Mouse (Mus musculus) heart, adult 2 months (tissue): Measurements from ENCODE around the gene Plekhm1. TPM values are rescaled to one million over a fixed set of nuclear protein-coding genes. Genes with fewer than 3 reads are reported as not detected.
"Not testable (repeated sequence)": the region's sequence is repeated elsewhere in the genome, so short reads cannot be mapped to it uniquely, and the experiment has no call there.

Experiments used
- DNase-seq, 2 experiments: peaks; one replicate each; pipeline ENCODE4 v3.0.0; 2021
- H3K27ac ChIP-seq: fragments of 200-600 bp; 2 replicates; pipeline ENCODE4 v1.8.1; 2022
- H3K27me3 ChIP-seq: fragments of 200-500 bp; 2 replicates; pipeline ENCODE4 v1.6.1; 2012; ENCODE audit warnings: mild to moderate bottlenecking, low read length, inconsistent platforms, mixed read lengths; ENCODE audit not compliant: control insufficient read depth, insufficient read depth
- H3K36me3 ChIP-seq: fragments of 200-500 bp; 2 replicates; pipeline ENCODE4 v1.6.1; 2012; ENCODE audit warnings: low read length, inconsistent platforms; ENCODE audit not compliant: control insufficient read depth, insufficient read depth
- H3K4me1 ChIP-seq: fragments of 200-500 bp; 2 replicates; pipeline ENCODE4 v1.6.1; 2011; ENCODE audit warnings: low read length; ENCODE audit not compliant: control insufficient read depth, insufficient read depth
- H3K4me3 ChIP-seq: fragments of 200-600 bp; 2 replicates; pipeline ENCODE4 v1.8.1; 2022
- H3K79me2 ChIP-seq: fragments of 200-500 bp; replicated peaks from 2 replicates; pipeline ENCODE4 v1.6.1; 2012; ENCODE audit warnings: mild to moderate bottlenecking, inconsistent platforms, low read length, moderate library complexity, mixed read lengths; ENCODE audit not compliant: control insufficient read depth, insufficient read depth
- H3K9ac ChIP-seq: fragments of 200-500 bp; 2 replicates; pipeline ENCODE4 v1.6.1; 2012; ENCODE audit warnings: low read depth, mild to moderate bottlenecking, control low read depth, inconsistent platforms, low read length, mixed read lengths
- CTCF ChIP-seq: fragments of 200-600 bp; IDR thresholded peaks from 2 replicates; pipeline ENCODE4 v1.8.1; 2022; ENCODE audit warnings: antibody characterized with exemption, mild to moderate bottlenecking, moderate library complexity
- EP300 ChIP-seq: fragments of 200-500 bp; IDR thresholded peaks from 2 replicates; pipeline ENCODE4 v1.6.1; 2011; ENCODE audit warnings: low read depth, low read length, control low read depth; ENCODE audit not compliant: insufficient read depth
- POLR2A ChIP-seq: fragments of 200-500 bp; IDR thresholded peaks from 2 replicates; pipeline ENCODE4 v1.6.1; 2011; ENCODE audit warnings: mild to moderate bottlenecking, low read depth, low read length, control low read depth; ENCODE audit not compliant: insufficient read depth
- WGBS: fragments of 180-500 bp; shearing (Covaris S2); methylation state at CpG from one replicate; pipeline ENCODE4 v1.1.7; 2018; 5-methylcytosine and 5-hydroxymethylcytosine counted together
- intact Hi-C: fragments of 180-260 bp; cut with DNase I; formaldehyde crosslinking; loops from one replicate; pipeline ENCODE4 v1.15.1; 2025
- polyA plus RNA-seq: library from polyadenylated mRNA; depleted of rRNA; stranded (reverse); fragments of >200 nt; gene quantifications from 2 replicates; pipeline ENCODE4 v1.2.3, GENCODE M21; 2012
- total RNA-seq, 2 experiments: library from RNA; stranded (reverse); gene quantifications; 2 replicates each; pipeline ENCODE4 v1.2.3; 2021

The Plekhm1 gene
- total and polyA plus RNA-seq, 3 experiments, result 10.2 to 11.9 (median 10.6) TPM

DNA sequence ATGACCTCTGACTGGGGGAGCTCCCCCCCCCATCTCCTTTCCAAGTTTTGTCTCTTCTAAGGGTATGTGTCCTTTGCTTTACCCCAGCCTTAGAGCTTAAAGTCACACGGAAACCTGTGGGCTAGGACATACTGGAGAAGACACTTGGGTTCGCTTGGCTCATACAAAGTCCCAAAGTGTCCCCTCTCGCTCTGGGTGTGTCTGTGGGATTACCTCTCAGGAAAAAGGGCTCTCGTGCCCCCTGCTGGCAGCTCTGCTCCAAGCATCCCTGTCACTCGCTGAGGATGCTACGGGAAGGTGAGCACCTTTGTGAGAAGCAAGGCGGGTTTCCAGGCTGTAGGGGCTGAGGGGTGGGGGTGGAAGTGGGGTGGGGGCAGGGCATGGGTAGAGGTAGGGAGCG lies 87.3 kb downstream of the Plekhm1 start:
- intact Hi-C loops, result loop anchor here (1.0 to 5.0 kb wide), 4 partner anchors 52 to 208 kb away; partner anchors contain the start of gene Hexim1
- Histone ChIP-seq H3K4me3 (no peak overlapping the region), H3K9ac (no peak overlapping the region), H3K79me2 (no peaks in the 10 kb centered on the region), H3K4me1 (no peaks in the 10 kb centered on the region; the same call in 1 of the 2 replicates), H3K27me3 (no peaks in the 10 kb centered on the region), H3K27ac (no peak overlapping the region), H3K36me3 (no peaks in the 10 kb centered on the region)
- WGBS, result 4% methylated on average over 8 of the region's 8 CpGs
- TF ChIP-seq EP300, result peak; percentile 68; the same call in 1 of the 2 replicates
- peak; percentile 73 for TF ChIP-seq CTCF
- TF ChIP-seq POLR2A, result no peak
- peak; percentile 64 to 82 for DNase-seq

DNA sequence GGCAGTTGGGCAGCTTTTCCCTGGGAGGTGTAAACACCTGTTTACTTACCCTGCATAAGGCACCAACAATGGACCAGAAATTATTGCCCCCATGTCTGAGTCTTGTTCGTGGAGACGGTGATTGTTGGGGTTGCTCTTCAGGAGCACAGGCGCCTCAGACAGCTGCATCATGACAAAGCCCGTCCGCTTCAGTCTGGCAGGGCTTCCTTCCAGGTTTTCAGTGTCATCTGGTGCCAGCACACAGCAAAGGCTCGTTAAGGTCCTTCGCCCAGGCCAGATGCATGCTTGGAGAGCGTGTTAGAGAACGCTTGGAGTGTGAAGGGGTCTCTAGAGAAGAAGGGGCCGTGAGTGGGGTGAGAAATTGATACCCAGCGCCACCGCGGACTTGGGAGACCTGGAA lies 87.8 kb downstream of the Plekhm1 start:
- H3K9ac ChIP-seq, result no peak overlapping the region
- no peaks in the 10 kb centered on the region for H3K36me3 ChIP-seq
- 54% methylated on average over 13 of the region's 13 CpGs for WGBS
- no peaks in the 10 kb centered on the region; the same call in 1 of the 2 replicates for H3K4me1 ChIP-seq
- no peaks in the 10 kb centered on the region for H3K27me3 ChIP-seq
- TF ChIP-seq EP300 (no peak), POLR2A (no peak), CTCF (no peak)
- intact Hi-C loops, result loop anchor here (1.0 to 5.0 kb wide), 4 partner anchors 52 to 207 kb away; partner anchors contain the start of gene Hexim1
- no peak overlapping the region for H3K4me3 ChIP-seq
- DNase-seq, result no peak
- no peak overlapping the region for H3K27ac ChIP-seq
- no peaks in the 10 kb centered on the region for H3K79me2 ChIP-seq

DNA sequence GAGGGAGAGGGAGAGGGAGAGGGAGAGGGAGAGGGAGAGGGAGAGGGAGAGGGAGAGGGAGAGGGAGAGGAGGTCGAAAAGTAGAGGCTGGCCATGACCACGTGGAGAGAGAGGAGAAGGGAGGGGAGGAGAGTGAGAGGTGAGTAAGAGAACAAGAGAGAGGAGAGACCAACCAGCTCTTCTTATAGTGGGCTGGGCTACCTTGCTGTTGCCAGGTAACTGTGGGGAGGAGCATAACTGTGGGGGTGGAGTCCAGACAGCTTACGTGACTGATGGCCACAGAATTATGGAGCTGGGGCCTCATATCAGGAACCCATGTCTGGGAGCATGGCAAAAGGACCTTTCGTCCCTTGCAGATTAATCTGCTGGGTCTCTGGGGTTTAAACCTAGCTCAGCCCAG lies 89.7 kb downstream of the Plekhm1 start:
- DNase-seq, intact Hi-C loops: not testable (repeated sequence)
- WGBS, result 48% methylated on average over 4 of the region's 4 CpGs

DNA sequence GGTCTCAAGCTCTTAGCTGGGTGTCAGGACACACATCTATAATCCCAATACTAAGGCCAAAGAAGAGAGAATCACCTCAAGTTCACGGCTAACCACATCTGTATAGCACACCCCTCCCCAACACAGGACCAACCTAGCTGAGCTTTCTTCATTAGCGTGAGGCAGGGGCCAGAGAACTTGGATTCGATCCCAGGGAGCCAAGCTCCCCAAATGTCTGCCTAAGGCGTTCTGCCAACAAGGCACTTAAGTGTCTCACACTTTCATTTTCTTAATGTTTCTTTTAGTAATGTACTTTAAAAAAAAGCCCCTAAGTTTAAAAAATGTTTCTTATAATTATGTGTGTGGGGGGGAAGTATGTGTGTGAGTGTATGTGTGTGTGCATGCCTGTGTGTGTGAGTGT lies 91.8 kb downstream of the Plekhm1 start:
- WGBS, result 65% methylated on average over 4 of the region's 4 CpGs
- H3K27ac ChIP-seq, result no peak overlapping the region
- intact Hi-C loops, result no loop called here

More for the DNA sequence above, 89.7 kb downstream of the Plekhm1 start:
- H3K9ac ChIP-seq, H3K79me2 ChIP-seq, H3K27me3 ChIP-seq, H3K4me1 ChIP-seq, H3K36me3 ChIP-seq, H3K4me3 ChIP-seq, H3K27ac ChIP-seq: not testable (repeated sequence)

DNA sequence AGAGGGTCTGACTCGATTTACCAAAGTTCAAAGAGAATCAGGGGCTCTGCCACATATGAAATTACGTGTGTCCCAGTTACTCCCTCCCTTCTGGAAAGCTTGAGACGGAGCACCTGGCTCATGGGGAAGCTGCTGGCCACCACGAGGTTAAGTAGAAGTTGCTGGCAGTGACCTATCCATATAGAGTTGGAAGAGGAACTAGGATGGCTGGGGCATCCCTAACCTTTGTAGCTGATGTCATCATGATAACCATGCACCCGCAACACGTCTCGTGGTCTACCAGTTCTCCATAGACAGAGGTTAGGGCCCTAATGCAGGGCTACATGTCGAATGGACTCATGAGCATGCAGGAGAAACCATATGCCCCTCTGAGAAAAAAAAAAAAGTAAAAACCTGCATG lies 92.3 kb downstream of the Plekhm1 start:
- Histone ChIP-seq H3K27me3 (no peaks in the 10 kb centered on the region), H3K9ac (no peak overlapping the region), H3K4me3 (no peak overlapping the region), H3K27ac (no peak overlapping the region), H3K4me1 (no peaks in the 10 kb centered on the region; the same call in 1 of the 2 replicates), H3K79me2 (no peaks in the 10 kb centered on the region), H3K36me3 (no peaks in the 10 kb centered on the region)
- TF ChIP-seq POLR2A (no peak), CTCF (no peak), EP300 (no peak)
- WGBS, result 78% methylated on average over 8 of the region's 8 CpGs
- no peak for DNase-seq
- intact Hi-C loops, result no loop called here

More for the DNA sequence above, 91.8 kb downstream of the Plekhm1 start:
- no peak overlapping the region for H3K4me3 ChIP-seq
- no peaks in the 10 kb centered on the region for H3K27me3 ChIP-seq
- no peak overlapping the region for H3K9ac ChIP-seq
- H3K36me3 ChIP-seq, result no peaks in the 10 kb centered on the region
- H3K79me2 ChIP-seq, result no peaks in the 10 kb centered on the region
- H3K4me1 ChIP-seq, result no peaks in the 10 kb centered on the region; the same call in 1 of the 2 replicates
- DNase-seq, result no peak
- TF ChIP-seq EP300 (no peak), POLR2A (no peak), CTCF (no peak)

DNA sequence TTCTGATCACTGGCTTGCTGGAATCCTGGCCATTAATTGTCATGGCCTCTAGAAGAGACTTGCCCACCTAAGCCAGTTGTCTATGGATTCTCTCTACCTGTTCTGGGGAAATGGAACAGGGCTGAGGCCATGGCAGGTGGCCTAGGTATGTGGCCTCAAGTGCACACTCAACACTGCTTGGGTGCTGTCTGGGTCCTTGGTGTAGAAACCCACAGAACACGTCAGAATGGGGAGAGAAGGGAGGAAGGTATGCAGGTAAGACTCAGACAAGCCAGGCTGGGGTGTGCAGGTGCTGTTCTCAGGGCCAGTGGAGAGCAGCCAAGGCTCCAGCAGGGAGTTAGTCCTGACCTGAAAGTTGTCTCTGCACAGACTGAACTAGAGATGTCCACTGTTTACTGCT lies 94.4 kb downstream of the Plekhm1 start:
- Histone ChIP-seq H3K79me2 (no peaks in the 10 kb centered on the region), H3K9ac (no peak overlapping the region), H3K4me1 (no peaks in the 10 kb centered on the region), H3K4me3 (no peak overlapping the region), H3K36me3 (no peaks in the 10 kb centered on the region), H3K27ac (no peak overlapping the region), H3K27me3 (no peaks in the 10 kb centered on the region)
- TF ChIP-seq CTCF (no peak), POLR2A (no peak), EP300 (no peak)
- DNase-seq, result no peak
- WGBS, result 86% methylated on average over 1 of the region's 1 CpGs
- intact Hi-C loops, result no loop called here
